Mouse (Mus musculus) embryonic facial prominence, embryonic 15.5 days (tissue): ENCODE results near the gene Dhdds. TPM values are rescaled to one million over a fixed set of nuclear protein-coding genes. Genes with fewer than 3 reads are reported as not detected.

ENCODE experiments used
- polyA plus RNA-seq: library from polyadenylated mRNA; unstranded; fragments of >200 nt; fragmentation: Nextera tagmentation; extraction: Ambion mirVana; gene quantifications from 2 replicates; pipeline ENCODE4 v1.2.1, GENCODE M21; 2015

The Dhdds gene
- polyA plus RNA-seq, 1 experiment from 2014 or later = 44.2 TPM

Other genes starting within 250 kb of the Dhdds start
- 26.8 and 29.2 TPM in 2 replicates for gene Arid1a, start 244.1 kb downstream of the Dhdds start, polyA plus RNA-seq
- 37.3 and 38.5 TPM in 2 replicates for gene Rps6ka1, start 113.1 kb downstream of the Dhdds start, polyA plus RNA-seq
- gene Hmgn2, start 32.3 kb downstream of the Dhdds start, polyA plus RNA-seq = 1,934 and 1,961 TPM in 2 replicates
- not detected in 2 replicates for gene Lin28a, start 17.9 kb upstream of the Dhdds start, polyA plus RNA-seq
- gene Zfp683, start 52.9 kb upstream of the Dhdds start, polyA plus RNA-seq = not detected in 2 replicates
- 12.4 and 16.7 TPM in 2 replicates for gene Crybg2, start 59.9 kb upstream of the Dhdds start, polyA plus RNA-seq
- gene Cd52, start 94.2 kb upstream of the Dhdds start, polyA plus RNA-seq = 17.1 and 17.9 TPM in 2 replicates
- 16.9 and 23.7 TPM in 2 replicates for gene Ubxn11, start 101.7 kb upstream of the Dhdds start, polyA plus RNA-seq
- 470 and 490 TPM in 2 replicates for gene Sh3bgrl3, start 127.9 kb upstream of the Dhdds start, polyA plus RNA-seq
- gene Cep85, start 186.2 kb upstream of the Dhdds start, polyA plus RNA-seq = 37.4 and 41.8 TPM in 2 replicates
- gene Gm7534, start 202.1 kb upstream of the Dhdds start, polyA plus RNA-seq = 0.07 and 0.20 TPM in 2 replicates
- gene Catsper4, start 226.5 kb upstream of the Dhdds start, polyA plus RNA-seq = 0.19 TPM in 1 of 2 replicates, not detected in the other
- 6.1 and 6.7 TPM in 2 replicates for gene Cnksr1, start 237.5 kb upstream of the Dhdds start, polyA plus RNA-seq
- gene E130218I03Rik, start 242.7 kb upstream of the Dhdds start, polyA plus RNA-seq = 0.30 and 0.33 TPM in 2 replicates
- 16.8 and 17.2 TPM in 2 replicates for gene Zfp593, start 244.7 kb upstream of the Dhdds start, polyA plus RNA-seq
- gene Gm30191, start 246.0 kb upstream of the Dhdds start, polyA plus RNA-seq = not detected in 2 replicates